Mouse (Mus musculus) NIH3T3 (cell line): ENCODE measurements around the gene Slc35e4.
A peak's percentile ranks its signal among the peaks of the same experiment; 100 is the strongest.
"Not testable (repeated sequence)": the region's sequence is repeated elsewhere in the genome, so short reads cannot be mapped to it uniquely, and the experiment has no call there.

Experiments
- DNase-seq: peaks from one replicate; pipeline ENCODE4 v3.0.0-alpha.2; 2012; ENCODE audit warnings: low read depth

Gene Slc35e4

GRCm38 (mm10) chr11:3918738-3919137 is 4.3 kb upstream of the Slc35e4 start:
- peak; percentile 63 for DNase-seq

GRCm38 (mm10) chr11:3913316-3914108 is 952 bp downstream of the Slc35e4 start:
- peak; percentile 96 for DNase-seq

GRCm38 (mm10) chr11:3912875-3913271 is 1.6 kb downstream of the Slc35e4 start:
- peak; percentile 59 for DNase-seq

- DNase-seq = peak; percentile 69
Observed at GRCm38 (mm10) chr11:3912100-3912874, 2.2 kb downstream of the Slc35e4 start.

GRCm38 (mm10) chr11:3911440-3911839 is 3.0 kb downstream of the Slc35e4 start:
- not testable (repeated sequence) for DNase-seq

- peak; percentile 60 for DNase-seq
Observed at GRCm38 (mm10) chr11:3910513-3911310, 3.8 kb downstream of the Slc35e4 start.

- DNase-seq = peak; percentile 45
Observed at GRCm38 (mm10) chr11:3909236-3909635, 5.2 kb downstream of the Slc35e4 start.

GRCm38 (mm10) chr11:3905446-3905845 is 9.0 kb downstream of the Slc35e4 start:
- peak; percentile 23 for DNase-seq

- no peak for DNase-seq
Observed at GRCm38 (mm10) chr11:3904673-3905072, 9.8 kb downstream of the Slc35e4 start.

- DNase-seq = peak; percentile 81
Observed at GRCm38 (mm10) chr11:3903046-3903445, 11.4 kb downstream of the Slc35e4 start.

- DNase-seq = no peak
Observed at GRCm38 (mm10) chr11:3902516-3902915, 11.9 kb downstream of the Slc35e4 start.

GRCm38 (mm10) chr11:3900296-3900695 is 14.2 kb downstream of the Slc35e4 start:
- no peak for DNase-seq

GRCm38 (mm10) chr11:3895933-3896332 is 18.5 kb downstream of the Slc35e4 start:
- DNase-seq = no peak

- no peak for DNase-seq
Observed at GRCm38 (mm10) chr11:3895458-3895857, 19.0 kb downstream of the Slc35e4 start.

GRCm38 (mm10) chr11:3894406-3895281 is 19.8 kb downstream of the Slc35e4 start, which contains the start of the genes 4921536K21Rik and Dusp18:
Gene 4921536K21Rik (minus strand): TSS chr11:3895098.
Gene Dusp18 (plus strand): TSS chr11:3895240.
- DNase-seq = no peak

- no peak for DNase-seq
Observed at GRCm38 (mm10) chr11:3893970-3894369, 20.5 kb downstream of the Slc35e4 start.

- no peak for DNase-seq
Observed at GRCm38 (mm10) chr11:3887331-3887730, 27.1 kb downstream of the Slc35e4 start.

- no peak for DNase-seq
Observed at GRCm38 (mm10) chr11:3883711-3884110, 30.8 kb downstream of the Slc35e4 start.

GRCm38 (mm10) chr11:3879836-3880235 is 34.6 kb downstream of the Slc35e4 start:
- peak; percentile 91 for DNase-seq

- no peak for DNase-seq
Observed at GRCm38 (mm10) chr11:3878660-3879059, 35.8 kb downstream of the Slc35e4 start.

- no peak for DNase-seq
Observed at GRCm38 (mm10) chr11:3876419-3876818, 38.0 kb downstream of the Slc35e4 start.
